Mouse (Mus musculus): ENCODE measurements around the gene Lpcat3. TPM values are rescaled to one million over a fixed set of nuclear protein-coding genes. Genes with fewer than 3 reads are reported as not detected.
A peak's percentile ranks its signal among the peaks of the same experiment; 100 is the strongest.

The Lpcat3 gene
- polyA plus RNA-seq, 1 experiment from 2014 or later = 53.7 TPM

- H3K9me3 ChIP-seq (ENCODE audit: control insufficient read depth, low read length) = no peaks in the 10 kb centered on the region
Observed at GRCm38 (mm10) chr6:124739231-124739796, 76.5 kb downstream of the Lpcat3 start.

GRCm38 (mm10) chr6:124740211-124740887, 77.5 kb downstream of the Lpcat3 start:
- H3K4me1 ChIP-seq (ENCODE audit: control insufficient read depth, insufficient read depth, low read depth, low read length) = peaks cover 26% of the 10 kb centered on the region
- H3K27me3 ChIP-seq (replicated peaks; ENCODE audit: control insufficient read depth, insufficient read depth, low read length) = no peaks in the 10 kb centered on the region
- no peaks in the 10 kb centered on the region for H3K9me3 ChIP-seq (ENCODE audit: control insufficient read depth, low read length)
- peak overlapping the region; percentile 92 for H3K9ac ChIP-seq (ENCODE audit: low read depth, low read length)
- peak; percentile 1 for ATAC-seq
- peak overlapping the region; percentile 65 for H3K4me3 ChIP-seq (ENCODE audit: low read length)
- peak overlapping the region; percentile 96 for H3K27ac ChIP-seq (ENCODE audit: low read depth, low read length)
- peak overlapping the region; percentile 76 for H3K4me2 ChIP-seq (ENCODE audit: low read length)
- H3K36me3 ChIP-seq (ENCODE audit: control insufficient read depth, insufficient read depth, low read length) = peaks cover 18% of the 10 kb centered on the region
- WGBS = under 1% methylated on average over 29 of the region's 29 CpGs

More at GRCm38 (mm10) chr6:124739231-124739796, 76.5 kb downstream of the Lpcat3 start:
- H3K36me3 ChIP-seq (ENCODE audit: control insufficient read depth, insufficient read depth, low read length) = peaks cover 12% of the 10 kb centered on the region
- no peak overlapping the region for H3K4me3 ChIP-seq (ENCODE audit: low read length)
- peak overlapping the region; percentile 76; the same call in 1 of the 2 replicates for H3K4me2 ChIP-seq (ENCODE audit: low read length)
- H3K4me1 ChIP-seq (ENCODE audit: control insufficient read depth, insufficient read depth, low read depth, low read length) = peaks cover 22% of the 10 kb centered on the region
- no peak for ATAC-seq
- 84% methylated on average over 10 of the region's 10 CpGs for WGBS
- H3K9ac ChIP-seq (ENCODE audit: low read depth, low read length) = no peak overlapping the region
- H3K27ac ChIP-seq (ENCODE audit: low read depth, low read length) = peak overlapping the region; percentile 96
- H3K27me3 ChIP-seq (replicated peaks; ENCODE audit: control insufficient read depth, insufficient read depth, low read length) = no peaks in the 10 kb centered on the region

- under 1% methylated on average over 41 of the region's 41 CpGs for whole genome bisulfite sequencing
- Histone ChIP-seq H3K27me3 (replicated peaks; ENCODE audit: control insufficient read depth, insufficient read depth, low read length) (no peaks in the 10 kb centered on the region), H3K4me3 (ENCODE audit: low read length) (peak within 1 kb of the TSS; percentile 65), H3K9ac (ENCODE audit: low read depth, low read length) (peak within 1 kb of the TSS; percentile 92), H3K36me3 (ENCODE audit: control insufficient read depth, insufficient read depth, low read length) (peaks cover 18% of the 10 kb centered on the region), H3K4me1 (ENCODE audit: control insufficient read depth, insufficient read depth, low read depth, low read length) (peaks cover 30% of the 10 kb centered on the region), H3K9me3 (ENCODE audit: control insufficient read depth, low read length) (no peaks in the 10 kb centered on the region), H3K4me2 (ENCODE audit: low read length) (peak within 1 kb of the TSS; percentile 76), H3K27ac (ENCODE audit: low read depth, low read length) (peak within 1 kb of the TSS; percentile 96)
- ATAC-seq = peak; percentile 79
Observed at GRCm38 (mm10) chr6:124740888-124741761, 78.3 kb downstream of the Lpcat3 start, which contains the start of gene Grcc10. Gene Grcc10 (minus strand): TSS chr6:124741374.

GRCm38 (mm10) chr6:124741842-124742241, 79.0 kb downstream of the Lpcat3 start:
- H3K4me2 ChIP-seq (ENCODE audit: low read length) = peak overlapping the region; percentile 76
- H3K27me3 ChIP-seq (replicated peaks; ENCODE audit: control insufficient read depth, insufficient read depth, low read length) = no peaks in the 10 kb centered on the region
- H3K9me3 ChIP-seq (ENCODE audit: control insufficient read depth, low read length) = no peaks in the 10 kb centered on the region
- WGBS = 64% methylated on average over 3 of the region's 3 CpGs
- no peak for ATAC-seq
- peak overlapping the region; percentile 92 for H3K9ac ChIP-seq (ENCODE audit: low read depth, low read length)
- peaks cover 37% of the 10 kb centered on the region for H3K4me1 ChIP-seq (ENCODE audit: control insufficient read depth, insufficient read depth, low read depth, low read length)
- H3K4me3 ChIP-seq (ENCODE audit: low read length) = peak overlapping the region; percentile 65
- H3K27ac ChIP-seq (ENCODE audit: low read depth, low read length) = peak overlapping the region; percentile 96
- peaks cover 20% of the 10 kb centered on the region for H3K36me3 ChIP-seq (ENCODE audit: control insufficient read depth, insufficient read depth, low read length)

GRCm38 (mm10) chr6:124742839-124743514, 80.2 kb downstream of the Lpcat3 start:
- Histone ChIP-seq H3K36me3 (ENCODE audit: control insufficient read depth, insufficient read depth, low read length) (peaks cover 31% of the 10 kb centered on the region), H3K27ac (ENCODE audit: low read depth, low read length) (no peak overlapping the region), H3K9ac (ENCODE audit: low read depth, low read length) (no peak overlapping the region), H3K4me1 (ENCODE audit: control insufficient read depth, insufficient read depth, low read depth, low read length) (peaks cover 37% of the 10 kb centered on the region), H3K4me3 (ENCODE audit: low read length) (no peak overlapping the region), H3K9me3 (ENCODE audit: control insufficient read depth, low read length) (no peaks in the 10 kb centered on the region), H3K4me2 (ENCODE audit: low read length) (no peak overlapping the region), H3K27me3 (replicated peaks; ENCODE audit: control insufficient read depth, insufficient read depth, low read length) (no peaks in the 10 kb centered on the region)
- WGBS = 92% methylated on average over 15 of the region's 15 CpGs
- no peak for ATAC-seq

- Histone ChIP-seq H3K27ac (ENCODE audit: low read depth, low read length) (no peak overlapping the region), H3K36me3 (ENCODE audit: control insufficient read depth, insufficient read depth, low read length) (peaks cover 36% of the 10 kb centered on the region), H3K4me2 (ENCODE audit: low read length) (no peak overlapping the region), H3K27me3 (replicated peaks; ENCODE audit: control insufficient read depth, insufficient read depth, low read length) (no peaks in the 10 kb centered on the region), H3K4me3 (ENCODE audit: low read length) (no peak overlapping the region), H3K9me3 (ENCODE audit: control insufficient read depth, low read length) (no peaks in the 10 kb centered on the region), H3K4me1 (ENCODE audit: control insufficient read depth, insufficient read depth, low read depth, low read length) (peaks cover 37% of the 10 kb centered on the region), H3K9ac (ENCODE audit: low read depth, low read length) (no peak overlapping the region)
- ATAC-seq = no peak
- 90% methylated on average over 8 of the region's 8 CpGs for WGBS
Observed at GRCm38 (mm10) chr6:124743647-124744046, 80.8 kb downstream of the Lpcat3 start.

- Histone ChIP-seq H3K27me3 (replicated peaks; ENCODE audit: control insufficient read depth, insufficient read depth, low read length) (no peaks in the 10 kb centered on the region), H3K27ac (ENCODE audit: low read depth, low read length) (peak overlapping the region; percentile 76), H3K4me3 (ENCODE audit: low read length) (peak overlapping the region; percentile 54), H3K9ac (ENCODE audit: low read depth, low read length) (peak overlapping the region; percentile 89), H3K4me1 (ENCODE audit: control insufficient read depth, insufficient read depth, low read depth, low read length) (peaks cover 25% of the 10 kb centered on the region), H3K9me3 (ENCODE audit: control insufficient read depth, low read length) (no peaks in the 10 kb centered on the region), H3K4me2 (ENCODE audit: low read length) (peak overlapping the region; percentile 91), H3K36me3 (ENCODE audit: control insufficient read depth, insufficient read depth, low read length) (peaks cover 45% of the 10 kb centered on the region)
- no peak; the same call in none of the 2 replicates for ATAC-seq
- WGBS = 66% methylated on average over 26 of the region's 26 CpGs
Observed at GRCm38 (mm10) chr6:124744755-124745321, 82.0 kb downstream of the Lpcat3 start.

GRCm38 (mm10) chr6:124745490-124746295, 82.9 kb downstream of the Lpcat3 start:
- Histone ChIP-seq H3K4me1 (ENCODE audit: control insufficient read depth, insufficient read depth, low read depth, low read length) (peaks cover 22% of the 10 kb centered on the region), H3K9me3 (ENCODE audit: control insufficient read depth, low read length) (no peaks in the 10 kb centered on the region), H3K4me2 (ENCODE audit: low read length) (peak overlapping the region; percentile 91), H3K27ac (ENCODE audit: low read depth, low read length) (peak overlapping the region; percentile 87), H3K27me3 (replicated peaks; ENCODE audit: control insufficient read depth, insufficient read depth, low read length) (no peaks in the 10 kb centered on the region), H3K36me3 (ENCODE audit: control insufficient read depth, insufficient read depth, low read length) (peaks cover 45% of the 10 kb centered on the region), H3K4me3 (ENCODE audit: low read length) (peak overlapping the region; percentile 54), H3K9ac (ENCODE audit: low read depth, low read length) (peak overlapping the region; percentile 89)
- ATAC-seq = peak; percentile 85
- WGBS = under 1% methylated on average over 82 of the region's 85 CpGs

Measured in hindbrain, embryonic 16.5 days (tissue).